Mouse (Mus musculus) cerebellum, postnatal 25 days (tissue): Measurements from ENCODE around the gene Slc38a4.

Experiments
- DNase-seq, 2 experiments: peaks; one replicate each; pipeline ENCODE4 v3.0.0; 2021; ENCODE audit warnings: mixed read lengths in 2 of 2

The Slc38a4 gene

DNA sequence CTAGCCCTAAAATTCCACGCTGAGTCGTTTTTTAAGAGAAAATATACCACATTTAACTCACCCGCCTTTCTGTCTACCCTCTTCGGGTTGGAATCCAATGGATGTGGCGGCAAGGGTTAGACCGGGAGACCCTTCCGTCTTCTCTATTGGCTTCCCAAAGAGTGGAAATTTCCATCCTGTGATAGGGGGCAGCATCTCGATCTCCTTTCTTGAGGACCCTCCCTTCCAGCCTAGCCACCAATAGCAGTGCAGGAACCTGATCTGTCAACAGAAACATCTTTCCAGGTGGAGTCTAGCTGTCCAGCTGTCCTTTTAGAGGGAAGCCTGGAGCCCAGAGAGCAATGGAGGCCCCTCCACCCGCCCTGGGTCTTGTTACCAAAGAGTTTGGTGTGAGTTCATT, at the start of gene Slc38a4:
Slc38a4 (minus strand) TSS at position 163 of the 400 bp plus-strand sequence.
- DNase-seq, result no peak

DNA sequence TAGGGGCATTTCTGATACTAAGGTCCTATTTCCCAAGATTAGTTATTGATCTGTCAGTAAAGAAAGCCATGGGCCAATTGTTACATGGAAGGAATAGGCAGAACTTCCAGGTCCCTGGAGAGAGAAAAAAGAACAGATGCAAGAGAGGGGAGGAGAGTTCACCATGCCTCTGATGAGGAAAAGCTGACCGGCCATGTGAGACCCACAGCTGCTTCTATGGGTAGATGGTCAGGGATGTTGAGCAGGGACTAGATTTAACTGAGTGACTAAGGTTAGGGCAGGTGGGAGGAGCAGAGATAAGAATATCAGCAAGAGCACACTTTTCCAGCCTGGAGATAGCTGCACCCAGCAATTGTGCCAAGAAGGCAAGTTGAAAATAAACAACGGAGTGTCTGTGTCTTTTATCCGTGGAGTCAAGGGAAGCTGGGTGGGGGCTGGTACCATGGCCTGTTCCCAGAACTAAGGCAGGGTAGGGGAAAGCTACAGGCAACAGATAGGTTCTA, 49.2 kb upstream of the Slc38a4 start:
- no peak for DNase-seq

DNA sequence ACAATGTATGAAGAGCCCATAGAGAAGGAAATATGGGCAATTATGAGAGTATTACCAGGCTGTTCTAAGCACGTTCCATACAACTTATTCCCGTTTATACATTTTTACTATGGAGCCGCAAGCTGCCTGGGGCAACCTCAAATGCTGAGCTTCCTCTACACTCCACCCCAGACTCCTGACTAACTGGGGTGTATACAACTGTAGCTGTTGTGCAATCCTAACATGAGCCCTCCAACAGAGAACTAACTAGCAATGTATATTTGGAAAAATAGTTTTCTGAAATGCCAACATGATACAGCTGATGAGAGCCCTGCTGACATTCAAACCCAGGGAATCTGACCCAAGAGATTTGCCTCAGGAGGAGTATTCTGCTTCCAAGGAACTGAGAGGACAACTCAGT, 48.3 kb upstream of the Slc38a4 start:
- no peak for DNase-seq

DNA sequence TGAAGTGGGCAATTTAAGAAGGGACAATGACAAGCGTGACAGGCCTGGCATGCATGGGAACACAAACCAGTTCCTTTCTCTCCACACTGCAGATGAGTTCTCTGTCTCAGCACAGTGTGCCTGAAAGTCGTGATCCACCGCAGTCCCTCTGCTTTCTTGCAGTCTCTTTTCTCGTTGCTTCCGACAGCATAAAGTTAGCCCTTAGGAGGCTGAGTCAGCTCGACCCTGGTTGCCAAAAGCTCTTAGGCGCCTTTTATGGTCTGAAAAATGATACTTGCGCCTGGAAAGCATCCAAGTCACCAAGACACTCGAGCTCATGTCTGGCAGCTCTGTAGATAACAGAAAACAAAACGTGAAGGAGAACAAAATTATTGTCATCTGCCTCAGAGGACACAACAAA, 47.1 kb upstream of the Slc38a4 start:
- DNase-seq, result no peak

DNA sequence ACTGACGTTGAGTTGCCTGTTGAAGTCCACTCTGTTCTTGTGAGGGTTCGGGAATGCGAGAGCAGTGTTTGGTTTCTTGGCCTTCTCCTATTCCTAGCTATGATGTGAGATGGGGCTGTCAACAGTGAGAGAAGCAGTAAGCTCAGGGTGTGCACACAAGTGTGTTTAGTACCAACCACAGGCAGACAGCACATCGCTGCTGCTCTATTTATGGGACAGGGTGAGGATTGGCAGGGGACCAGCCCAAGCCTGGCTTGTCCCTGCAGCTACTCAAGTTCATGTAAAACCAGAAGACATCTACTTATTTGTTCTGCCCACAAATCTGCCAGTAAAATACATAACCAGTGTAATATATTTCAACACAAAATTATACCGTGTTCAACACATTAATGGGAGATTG, 46.4 kb upstream of the Slc38a4 start:
- no peak for DNase-seq

DNA sequence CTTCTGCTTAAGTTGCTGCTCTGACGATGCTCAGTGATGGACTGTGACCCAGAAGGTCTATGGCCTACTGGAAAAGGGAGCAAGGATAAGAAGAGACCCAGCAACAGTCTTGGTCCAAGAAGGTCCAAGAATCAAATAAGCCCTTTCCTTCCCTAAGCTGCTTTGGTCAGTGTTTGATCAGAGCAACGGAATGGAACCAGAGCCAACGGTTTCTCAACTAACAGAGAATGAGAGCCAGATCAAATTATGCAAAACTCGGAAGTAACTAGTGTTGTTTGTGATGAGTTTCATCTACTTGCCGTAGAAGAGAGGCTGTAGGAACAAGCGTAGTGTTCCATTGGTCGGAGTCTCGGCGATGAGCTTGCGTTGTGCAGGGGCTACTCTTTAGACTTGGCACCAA, 43.3 kb upstream of the Slc38a4 start:
- DNase-seq, result no peak

DNA sequence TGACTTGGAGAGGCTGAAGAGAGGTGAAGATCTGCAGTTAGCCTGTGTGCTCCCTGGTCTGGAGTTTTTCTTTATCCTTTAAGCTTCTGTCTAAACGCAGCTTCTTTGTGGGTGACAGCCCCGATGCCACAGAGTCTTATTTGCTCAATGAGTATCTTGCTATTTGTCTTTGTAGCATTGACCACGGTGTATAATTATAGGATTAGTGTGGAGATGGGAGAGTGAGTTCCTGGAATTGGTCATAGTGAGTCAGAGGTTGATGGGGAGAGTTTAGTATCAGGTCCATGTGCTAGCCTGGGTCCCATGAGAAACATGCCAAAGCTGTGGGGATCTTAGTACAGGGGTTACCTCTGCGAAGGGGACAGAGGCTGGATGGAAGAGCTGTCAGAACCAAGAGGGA, 41.8 kb upstream of the Slc38a4 start:
- no peak for DNase-seq

DNA sequence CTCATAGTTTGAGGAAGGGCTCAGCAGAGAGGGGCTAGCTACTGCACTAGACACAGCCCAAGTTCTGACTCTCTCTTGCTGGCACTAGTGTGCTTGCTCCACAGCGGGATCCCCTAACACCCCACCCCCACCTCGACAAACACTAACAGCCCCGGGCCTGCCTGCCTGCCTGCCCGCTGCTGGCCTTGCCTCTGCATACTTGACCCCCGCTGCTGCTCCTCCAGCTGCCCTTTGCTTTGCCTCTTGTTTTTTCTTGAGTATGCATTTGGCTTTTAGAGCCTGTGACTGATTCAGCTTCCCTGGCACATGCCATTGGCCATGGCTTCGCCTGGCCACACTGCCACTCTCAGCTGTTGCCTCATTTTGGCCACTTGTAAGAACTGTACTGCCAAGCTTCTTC, 33.8 kb upstream of the Slc38a4 start:
- no peak for DNase-seq

DNA sequence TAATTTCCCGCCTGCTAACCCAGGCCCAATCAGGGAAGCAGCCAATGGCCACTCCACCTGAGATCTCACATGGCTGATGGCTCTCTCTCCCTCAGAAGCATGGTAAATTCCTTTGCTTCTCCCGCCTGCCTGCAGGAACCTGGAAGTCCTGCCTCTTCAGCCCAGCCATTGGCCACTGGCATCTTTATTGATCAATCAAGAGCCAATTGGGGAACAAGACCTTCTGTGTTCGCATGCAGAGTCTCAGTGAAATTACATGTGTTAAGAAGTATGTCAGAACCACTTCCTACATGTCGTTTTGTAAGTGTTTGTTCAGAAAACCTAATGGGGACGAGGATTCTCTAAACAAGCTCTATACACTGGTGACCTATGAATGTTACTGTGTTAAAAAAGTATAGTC, 30.1 kb upstream of the Slc38a4 start:
- no peak for DNase-seq

DNA sequence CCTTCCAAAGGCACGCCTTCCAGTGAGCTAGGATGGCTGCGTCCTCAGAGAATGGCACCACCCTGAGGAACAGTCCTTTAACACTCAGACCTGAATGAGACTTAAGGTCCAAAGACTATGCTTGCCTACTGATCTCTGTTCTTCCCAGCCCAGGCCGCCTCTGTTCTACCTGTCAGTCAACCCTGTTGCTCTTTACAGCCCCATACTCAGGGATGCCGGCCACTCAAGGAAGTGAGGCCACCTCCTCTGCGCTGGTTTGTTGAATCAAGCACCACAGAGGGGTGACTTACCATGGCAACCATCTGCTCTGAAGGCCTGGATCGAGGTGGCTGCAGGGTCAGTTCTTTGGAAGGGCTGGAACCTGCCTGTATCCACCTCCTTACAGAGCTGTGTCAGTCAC, 21.9 kb upstream of the Slc38a4 start:
- no peak for DNase-seq

DNA sequence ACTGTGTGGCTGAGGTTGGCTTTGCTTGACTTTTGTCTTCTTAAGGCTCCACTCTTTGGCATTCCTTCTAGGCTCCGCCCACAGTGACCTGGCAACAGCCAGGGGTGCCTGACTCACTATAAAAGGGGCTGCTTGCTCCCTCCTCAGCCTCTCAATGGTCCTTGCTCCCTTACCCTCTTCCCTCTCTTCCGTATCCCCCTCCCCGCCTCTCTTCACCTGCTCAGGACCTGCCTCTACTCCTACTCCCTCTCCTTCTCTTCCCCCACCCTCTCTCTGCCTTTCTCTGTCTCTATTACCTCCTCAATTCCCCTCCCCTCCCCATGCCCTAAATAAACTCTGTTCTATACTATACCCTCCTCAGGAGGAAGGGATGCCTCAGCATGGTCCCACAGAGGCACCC, 20.3 kb upstream of the Slc38a4 start:
- DNase-seq, result no peak

DNA sequence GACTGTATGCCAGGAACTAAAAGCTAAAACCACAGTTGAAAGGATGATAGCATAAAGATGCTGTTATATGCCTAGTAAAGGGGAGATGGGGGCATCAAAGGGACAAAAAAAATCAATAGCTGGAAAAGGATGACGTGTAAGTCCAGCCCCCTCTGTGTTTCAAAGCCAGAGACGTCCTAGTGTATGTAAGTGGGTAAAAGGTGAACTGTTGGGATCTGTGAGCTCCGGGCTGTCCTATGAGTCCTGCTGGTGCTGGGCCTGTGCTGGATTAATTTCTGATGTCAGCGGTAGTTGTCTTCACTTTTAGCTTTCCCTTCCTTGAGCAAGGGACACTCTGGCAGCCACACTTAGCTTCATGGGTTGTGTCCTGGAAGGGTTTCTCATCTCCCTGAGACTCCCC, 19.5 kb upstream of the Slc38a4 start:
- DNase-seq, result no peak

DNA sequence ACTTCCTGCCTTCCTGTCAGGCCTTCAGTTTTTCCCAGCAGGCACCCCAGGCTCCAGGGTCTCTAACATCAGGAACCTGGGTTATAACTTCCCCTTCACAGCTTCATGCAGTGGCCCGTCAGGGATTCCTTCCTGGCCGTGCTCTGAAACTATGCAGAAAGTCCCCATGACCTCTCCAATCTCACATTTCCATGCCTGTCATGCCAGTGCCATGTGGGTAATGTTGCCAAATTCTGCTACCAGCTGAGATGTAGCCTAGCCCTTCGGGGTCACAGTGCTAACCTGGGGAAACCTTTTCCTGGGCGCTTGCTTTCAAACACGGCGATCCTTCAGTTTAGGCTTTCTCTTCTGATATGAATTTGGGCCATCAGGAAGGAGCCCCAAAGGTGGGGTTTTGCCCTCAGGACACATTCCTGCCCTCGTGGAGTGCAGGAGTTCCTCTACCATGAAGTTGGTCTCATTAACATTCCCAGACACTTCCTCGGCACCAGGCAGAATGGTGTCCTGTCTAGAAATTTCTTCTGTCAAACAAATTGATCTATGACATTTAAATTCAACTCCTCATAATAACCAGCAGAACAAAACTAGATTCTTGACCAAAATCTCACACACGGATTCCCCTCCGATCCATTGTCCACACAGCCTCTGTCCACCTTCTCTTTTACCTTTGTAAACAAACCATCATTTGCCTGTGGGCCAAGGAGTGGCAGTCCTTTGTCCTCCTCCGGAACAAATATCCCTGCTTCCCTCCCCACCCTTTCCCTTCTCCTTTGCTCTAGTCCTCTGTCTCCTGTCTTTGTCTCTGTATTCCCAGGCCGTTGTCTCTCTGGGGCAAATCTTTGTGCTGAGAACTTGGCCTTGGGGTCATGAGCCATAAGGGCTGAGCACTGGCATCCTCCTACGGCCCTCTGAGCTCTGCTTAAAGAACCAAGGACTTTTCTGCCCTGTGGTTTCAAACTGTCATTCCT, 17.4 kb upstream of the Slc38a4 start:
- no peak for DNase-seq

DNA sequence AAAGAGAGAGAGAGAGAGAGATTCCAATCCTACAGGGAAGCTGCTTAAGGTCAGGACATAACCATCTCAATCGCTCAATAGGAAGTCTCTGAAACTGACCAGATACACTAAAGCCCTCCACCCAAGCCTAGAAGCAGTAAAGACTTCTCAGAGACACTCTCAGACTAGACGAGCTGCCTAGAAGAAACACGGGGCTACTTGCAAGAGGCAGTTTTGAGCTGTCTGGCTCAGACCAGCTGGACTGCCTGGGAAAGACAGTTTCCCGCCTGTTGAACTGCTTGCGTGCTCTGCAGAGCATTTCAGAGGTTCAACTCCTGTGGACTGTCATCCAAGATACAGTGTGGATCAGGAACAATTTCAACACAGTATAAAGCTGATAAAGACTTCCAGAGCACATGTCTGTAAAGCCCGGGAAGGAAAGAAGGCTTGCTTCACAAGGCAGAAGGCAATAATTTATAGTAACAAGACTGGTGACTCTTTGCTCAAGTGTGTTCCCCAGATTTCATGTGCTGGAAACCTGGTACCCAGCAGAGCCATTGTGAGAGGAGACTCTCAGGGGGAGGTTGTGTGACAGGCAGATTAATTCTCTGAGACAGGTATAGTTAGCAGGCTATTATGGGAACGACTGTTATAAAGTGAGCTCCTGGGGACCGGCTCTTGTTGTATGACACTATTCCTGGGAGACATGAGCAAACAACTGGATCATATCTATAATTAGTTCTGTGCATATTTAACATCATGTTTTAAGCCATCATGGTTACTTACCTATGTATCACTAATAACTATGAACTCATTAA, 11.8 kb upstream of the Slc38a4 start:
- DNase-seq, result no peak

DNA sequence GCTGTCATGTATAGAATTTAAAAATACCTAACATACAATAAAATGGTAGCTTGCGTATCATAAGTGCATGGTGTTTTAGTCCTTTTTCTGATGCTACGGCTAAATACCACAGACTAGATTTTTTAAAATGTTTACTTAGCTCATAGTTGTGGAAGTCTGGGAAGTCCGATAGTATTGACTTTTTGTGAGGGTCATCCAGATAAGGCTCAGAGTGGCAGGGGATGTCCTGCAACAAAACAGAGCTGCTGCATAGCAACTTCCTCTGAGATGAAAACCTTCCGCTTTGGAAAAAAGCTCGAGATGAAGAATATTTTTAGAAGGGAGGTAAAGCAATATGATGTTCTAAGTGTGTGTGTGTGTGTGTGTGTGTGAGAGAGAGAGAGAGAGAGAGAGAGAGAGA, 11.2 kb upstream of the Slc38a4 start:
- DNase-seq, result no peak

DNA sequence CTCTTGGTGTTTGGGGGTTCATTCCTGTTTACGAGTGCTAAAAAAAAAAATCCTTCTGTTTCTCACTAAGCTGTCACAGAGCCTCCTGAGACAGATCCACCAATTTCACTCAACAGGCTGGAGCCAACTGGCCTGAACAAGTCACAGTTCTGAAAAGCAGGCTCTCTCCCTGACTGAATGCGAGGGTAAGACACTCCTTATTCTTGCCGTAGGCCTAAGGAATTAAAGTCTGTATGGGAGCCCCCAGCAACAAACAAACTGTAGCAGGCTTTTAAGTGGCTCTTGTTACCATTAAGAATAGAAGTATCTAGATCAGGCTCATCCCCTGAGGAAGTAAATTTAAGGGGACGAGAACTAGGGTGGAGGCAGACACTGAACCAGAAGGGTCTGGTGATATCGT, 7.5 kb upstream of the Slc38a4 start:
- no peak for DNase-seq

DNA sequence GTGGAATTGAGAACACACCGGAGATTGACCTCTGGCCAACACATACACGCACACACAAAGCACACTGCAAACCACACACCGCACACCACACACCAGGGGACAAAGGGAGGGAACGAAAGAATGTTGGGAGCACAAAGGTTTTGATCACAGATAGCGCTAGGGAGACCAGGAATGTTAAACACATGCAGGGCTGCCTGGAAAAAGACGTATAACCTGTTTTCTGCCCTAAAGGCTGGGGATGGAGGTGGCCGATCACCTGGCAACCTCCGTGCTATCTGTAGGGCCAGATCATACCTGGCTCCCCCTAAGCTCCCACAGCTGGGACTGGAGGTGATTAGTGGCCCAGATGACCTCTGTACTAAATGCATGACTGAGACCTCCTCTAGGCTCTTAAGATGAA, 5.2 kb upstream of the Slc38a4 start:
- no peak for DNase-seq

DNA sequence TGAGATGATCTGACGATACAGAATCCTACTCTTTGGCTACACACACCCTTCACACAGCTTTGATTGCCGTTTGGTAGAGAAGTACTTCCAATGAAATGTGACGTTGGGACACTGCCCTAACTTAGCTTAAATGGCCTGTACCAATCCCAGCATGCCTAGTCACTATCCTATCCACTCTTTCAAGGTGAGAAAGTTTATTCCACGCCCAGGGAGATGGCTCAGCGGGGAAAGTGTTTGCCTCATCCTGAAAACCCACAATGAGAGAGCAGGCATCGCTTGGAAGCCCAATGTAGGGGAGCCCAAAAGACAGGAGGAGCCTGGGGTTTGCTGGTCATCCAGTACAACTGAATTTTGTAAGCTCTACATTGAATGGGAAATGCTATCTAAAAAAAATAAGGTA, 4.8 kb upstream of the Slc38a4 start:
- DNase-seq, result no peak

DNA sequence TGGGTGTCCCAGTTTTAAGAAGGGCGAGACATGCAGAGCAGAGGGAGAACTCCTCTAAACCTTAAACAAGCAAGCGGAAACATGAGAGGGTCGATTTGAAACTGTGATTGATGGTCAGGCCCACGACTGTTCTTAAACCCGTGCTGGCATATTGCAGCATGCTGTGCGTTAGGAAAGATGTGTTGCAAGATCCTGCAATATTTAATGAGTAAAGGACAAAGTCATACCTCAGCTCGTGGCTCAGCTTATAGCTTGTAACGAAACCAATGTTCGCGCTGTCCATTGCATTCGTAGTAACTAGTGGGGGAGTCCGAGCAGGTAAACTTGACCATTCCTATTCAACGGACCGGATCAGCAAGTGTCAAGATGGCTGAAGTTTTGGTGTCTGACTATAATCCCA, 4.3 kb upstream of the Slc38a4 start:
- no peak for DNase-seq

DNA sequence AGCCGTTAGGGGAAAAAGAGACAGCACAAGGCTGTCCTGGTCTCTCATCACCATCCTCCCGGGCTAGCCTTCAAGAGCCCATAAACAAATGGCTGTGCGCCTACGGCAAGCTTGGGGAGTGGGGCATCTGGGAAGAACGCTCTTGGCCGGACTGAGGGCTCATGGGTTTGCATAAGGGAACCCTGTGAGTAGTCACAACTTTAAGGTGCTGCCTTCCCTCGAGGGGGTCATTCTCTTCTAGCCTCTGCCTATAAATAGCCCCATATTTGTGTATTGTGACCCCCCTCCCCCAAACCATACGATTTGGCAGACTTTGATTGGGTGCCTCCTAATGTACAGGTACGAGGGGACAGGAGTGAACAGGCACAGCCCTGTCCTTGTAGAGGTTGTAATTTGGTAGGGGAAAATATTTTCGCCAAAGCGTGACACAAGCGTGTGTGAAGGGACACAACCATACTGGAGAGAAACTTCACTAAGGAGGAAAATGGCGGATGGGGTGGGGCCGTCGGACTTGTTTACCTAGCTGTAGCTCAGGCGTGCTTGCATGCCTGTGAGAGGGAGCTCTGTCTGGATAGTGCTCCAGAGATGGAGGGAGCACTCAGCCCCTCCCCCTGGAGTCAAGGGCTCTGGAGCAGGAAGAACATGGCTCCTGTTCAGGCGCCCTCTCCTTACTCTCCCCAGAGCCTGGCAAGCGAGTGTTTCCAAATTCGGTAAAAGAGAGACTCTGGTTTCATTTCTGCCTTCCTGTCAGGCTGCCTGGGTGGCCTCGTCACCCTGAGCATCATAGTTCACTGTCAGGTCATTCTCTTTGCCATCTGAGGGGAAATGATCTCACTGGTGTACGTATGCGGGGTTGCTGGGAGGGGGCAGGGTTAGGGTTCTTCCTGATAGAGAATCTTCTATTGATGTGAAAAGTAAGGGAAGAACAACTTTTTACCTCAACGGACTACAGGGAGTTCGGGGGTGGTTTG, 3.6 kb upstream of the Slc38a4 start:
- DNase-seq, result no peak

DNA sequence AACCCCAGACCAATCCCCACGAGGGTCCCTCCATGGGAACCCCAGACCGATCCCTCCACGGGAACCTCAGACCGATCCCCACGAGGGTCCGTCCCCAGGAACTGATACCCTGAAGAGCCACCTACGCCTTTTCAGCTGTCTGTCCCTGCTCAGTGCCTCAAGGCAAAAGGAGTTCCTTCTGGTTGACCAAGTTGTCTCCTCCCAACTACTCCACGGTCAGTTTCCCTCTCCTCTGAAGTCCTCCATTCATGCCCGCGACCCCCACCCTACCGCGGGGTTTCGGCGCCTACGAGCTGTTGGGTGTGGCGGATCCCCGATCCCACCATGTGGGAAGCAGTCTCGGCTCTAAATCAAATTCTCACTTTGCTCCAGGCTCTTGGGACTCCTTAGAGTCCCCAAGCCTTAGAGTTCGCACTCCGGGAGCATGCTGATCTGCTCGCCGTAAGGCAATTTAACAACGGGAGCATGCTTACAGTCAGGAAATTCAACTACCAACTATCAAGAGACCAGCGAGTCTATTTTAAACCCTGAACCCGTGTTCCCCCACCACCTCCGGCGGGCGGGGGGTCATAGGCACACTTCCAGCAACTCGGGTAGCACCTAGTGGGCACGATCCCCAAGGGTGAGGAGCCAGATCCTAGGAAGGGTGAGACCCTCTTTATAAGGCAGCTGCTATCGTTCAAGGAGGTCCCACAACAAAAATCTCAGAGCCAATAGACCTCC, 828 bp downstream of the Slc38a4 start:
- no peak for DNase-seq

DNA sequence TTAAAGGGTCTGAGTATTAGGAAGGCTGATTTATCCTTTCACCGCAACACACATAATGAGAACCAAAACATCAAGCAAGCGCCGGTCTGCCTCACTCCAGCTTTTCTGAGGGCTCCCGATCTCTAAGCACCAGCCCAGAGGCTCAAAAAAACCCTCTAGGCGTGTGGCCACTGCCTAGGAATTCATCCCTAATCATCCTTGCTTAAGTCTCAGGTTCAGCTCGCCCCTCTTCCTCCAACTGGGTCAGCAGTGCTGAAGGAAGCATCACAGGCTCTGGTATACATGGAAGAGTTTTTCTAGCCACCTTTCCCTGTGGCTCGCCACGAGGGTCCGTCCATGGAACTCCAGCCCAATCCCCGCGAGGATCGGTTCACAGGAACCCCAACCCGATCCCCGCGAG, 1.6 kb downstream of the Slc38a4 start:
- DNase-seq, result no peak
